Mouse (Mus musculus) adrenal gland, postnatal 4 days (tissue): ENCODE results near the gene Tgfbr1. TPM values are rescaled to one million over a fixed set of nuclear protein-coding genes. Genes with fewer than 3 reads are reported as not detected.

Source experiments
- total RNA-seq, 2 experiments: library from RNA; stranded (reverse); gene quantifications; 2 replicates each; pipeline ENCODE4 v1.2.3; 2021

Gene Tgfbr1
- total RNA-seq, 2 experiments from 2014 or later: 38.0 to 44.0 TPM

Other genes with a start within 250 kb of the Tgfbr1 start
- 10 to 100 TPM; 80.5 to 89.6 TPM for gene Col15a1, start 145.1 kb upstream of the Tgfbr1 start, total RNA-seq
- gene Alg2, start 121.1 kb downstream of the Tgfbr1 start, total RNA-seq: 100 to 1,000 TPM; 101 to 104 TPM
- gene Sec61b, start 121.4 kb downstream of the Tgfbr1 start, total RNA-seq: 100 to 1,000 TPM; 185 to 190 TPM